Mouse (Mus musculus): ENCODE results near the gene Lrrc28. TPM values are rescaled to one million over a fixed set of nuclear protein-coding genes. Genes with fewer than 3 reads are reported as not detected.

Gene Lrrc28
- polyA plus RNA-seq, 1 experiment from 2014 or later = 13.4 TPM

DNA sequence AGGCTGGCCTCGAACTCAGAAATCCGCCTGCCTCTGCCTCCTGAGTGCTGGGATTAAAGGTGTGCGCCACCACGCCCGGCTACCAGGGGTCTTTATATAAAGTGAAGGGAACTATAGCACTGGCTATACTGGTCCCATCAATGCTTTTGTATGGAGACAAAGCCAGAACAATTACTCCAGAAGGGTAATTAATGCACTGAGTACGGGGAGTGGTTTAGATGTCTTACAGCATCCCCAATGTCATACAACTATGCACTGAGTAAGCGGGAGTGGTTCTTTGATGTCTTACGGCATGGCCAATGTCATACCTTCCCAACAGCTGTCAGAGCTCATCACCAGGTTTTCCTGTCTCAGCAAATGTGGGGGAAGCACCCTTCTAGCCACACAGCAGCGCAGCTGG is 2.1 kb downstream of the Lrrc28 start:
- Histone ChIP-seq H3K9ac (replicated peaks; ENCODE audit: low read depth) (no peak overlapping the region), H3K4me2 (replicated peaks; ENCODE audit: low read depth, low read length) (no peak overlapping the region), H3K4me1 (ENCODE audit: insufficient read depth, low read depth, low read length) (peaks cover 3% of the 10 kb centered on the region; the same call in 1 of the 2 replicates), H3K9me3 (ENCODE audit: low read length) (no peaks in the 10 kb centered on the region), H3K36me3 (ENCODE audit: insufficient read depth, low read length) (0 out of 2 replicates have a peak, but pooled peaks cover 6% of the 10 kb centered on the region), H3K4me3 (ENCODE audit: low read depth, low read length) (no peak overlapping the region), H3K27ac (ENCODE audit: low read length) (no peak overlapping the region), H3K27me3 (replicated peaks; ENCODE audit: insufficient read depth, low read length) (no peaks in the 10 kb centered on the region)
- DNase-seq (ENCODE audit: low spot score) = no peak
- no peak for TF ChIP-seq EP300 (IDR thresholded peaks at IDR 0.05)
- TF ChIP-seq CTCF (IDR thresholded peaks at IDR 0.05) = no peak
- no peak for ATAC-seq
- 92% methylated on average over 9 of the region's 9 CpGs for WGBS

DNA sequence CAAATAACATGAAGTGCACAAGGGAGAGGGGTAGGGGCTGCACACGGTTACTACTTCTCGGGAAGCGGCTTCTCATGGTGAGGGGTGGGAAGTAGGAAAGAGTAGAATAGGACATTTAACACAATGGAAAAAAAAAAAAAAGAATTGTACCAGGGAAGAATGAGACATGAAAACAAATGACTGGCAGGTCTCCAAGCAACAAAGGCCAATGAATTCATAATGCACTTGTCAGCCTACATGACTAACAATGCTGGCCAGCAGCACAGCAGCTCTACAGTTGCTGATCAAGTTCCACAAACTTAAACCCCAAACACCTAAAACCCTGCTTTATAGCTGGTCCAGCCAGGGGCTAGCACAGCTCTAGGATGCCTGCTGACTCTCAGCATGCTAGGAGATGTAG is 6.1 kb downstream of the Lrrc28 start:
- no peak overlapping the region for H3K9ac ChIP-seq (replicated peaks; ENCODE audit: low read depth)
- ATAC-seq (peak; percentile 12; the same call in 1 of the 2 replicates), DNase-seq (ENCODE audit: low spot score) (peak; percentile 42)
- no peaks in the 10 kb centered on the region for H3K27me3 ChIP-seq (replicated peaks; ENCODE audit: insufficient read depth, low read length)
- 0 out of 2 replicates have a peak, but pooled peaks cover 6% of the 10 kb centered on the region for H3K36me3 ChIP-seq (ENCODE audit: insufficient read depth, low read length)
- WGBS = 69% methylated on average over 3 of the region's 3 CpGs
- no peak overlapping the region for H3K4me2 ChIP-seq (replicated peaks; ENCODE audit: low read depth, low read length)
- H3K4me1 ChIP-seq (ENCODE audit: insufficient read depth, low read depth, low read length) = no peaks in the 10 kb centered on the region
- no peak for TF ChIP-seq CTCF (IDR thresholded peaks at IDR 0.05)
- TF ChIP-seq EP300 (IDR thresholded peaks at IDR 0.05) = no peak
- H3K4me3 ChIP-seq (ENCODE audit: low read depth, low read length) = no peak overlapping the region
- no peaks in the 10 kb centered on the region for H3K9me3 ChIP-seq (ENCODE audit: low read length)
- H3K27ac ChIP-seq (ENCODE audit: low read length) = no peak overlapping the region

DNA sequence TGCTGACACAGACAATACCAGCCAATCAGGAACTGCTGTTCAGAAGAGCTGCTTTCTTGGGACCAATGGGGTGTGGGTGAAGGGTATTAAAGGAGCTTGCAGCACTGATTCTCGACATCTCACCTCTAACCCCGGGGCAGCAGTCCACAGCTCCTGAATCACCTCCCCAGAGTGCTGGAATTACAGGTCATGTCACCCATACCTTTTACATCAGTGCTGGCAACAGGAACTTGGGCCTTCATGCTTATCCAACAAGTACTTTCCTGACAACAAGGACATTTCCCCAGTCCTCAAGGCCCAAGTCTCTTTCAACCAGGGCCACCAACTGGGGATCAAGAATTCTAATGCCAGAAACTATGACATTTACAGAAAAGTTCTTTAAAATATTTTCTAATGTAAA is 8.9 kb downstream of the Lrrc28 start:
- ATAC-seq (no peak), DNase-seq (ENCODE audit: low spot score) (no peak)
- TF ChIP-seq CTCF (IDR thresholded peaks at IDR 0.05) = no peak
- no peak for TF ChIP-seq EP300 (IDR thresholded peaks at IDR 0.05)
- H3K9ac ChIP-seq (replicated peaks; ENCODE audit: low read depth) = no peak overlapping the region
- WGBS = 70% methylated on average over 2 of the region's 2 CpGs
- no peak overlapping the region for H3K27ac ChIP-seq (ENCODE audit: low read length)
- 0 out of 2 replicates have a peak, but pooled peaks cover 6% of the 10 kb centered on the region for H3K36me3 ChIP-seq (ENCODE audit: insufficient read depth, low read length)
- no peak overlapping the region for H3K4me2 ChIP-seq (replicated peaks; ENCODE audit: low read depth, low read length)
- H3K4me3 ChIP-seq (ENCODE audit: low read depth, low read length) = no peak overlapping the region
- no peaks in the 10 kb centered on the region; the same call in 1 of the 2 replicates for H3K9me3 ChIP-seq (ENCODE audit: low read length)
- no peaks in the 10 kb centered on the region for H3K27me3 ChIP-seq (replicated peaks; ENCODE audit: insufficient read depth, low read length)
- H3K4me1 ChIP-seq (ENCODE audit: insufficient read depth, low read depth, low read length) = no peaks in the 10 kb centered on the region

DNA sequence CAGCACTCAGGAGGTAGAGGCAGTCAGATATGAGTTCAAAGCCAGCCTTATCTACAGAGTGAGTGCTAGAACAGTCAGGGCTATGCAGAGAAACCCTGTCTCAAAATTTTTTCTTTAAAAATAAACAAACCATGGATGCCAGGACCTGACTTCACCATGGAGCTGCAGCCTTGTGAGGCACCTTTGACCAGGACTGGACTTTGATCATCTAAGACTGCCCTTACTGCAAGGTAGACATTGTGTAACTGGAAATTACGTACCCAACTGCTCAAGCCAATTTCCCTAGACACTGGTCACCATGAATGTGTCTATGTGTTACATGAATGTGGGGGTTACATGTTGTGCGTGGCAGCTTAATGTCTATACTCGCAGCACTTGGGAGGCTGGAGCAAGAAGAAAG is 10.9 kb downstream of the Lrrc28 start:
- DNase-seq (ENCODE audit: low spot score) (no peak), ATAC-seq (no peak)
- H3K36me3 ChIP-seq (ENCODE audit: insufficient read depth, low read length) = no peaks in the 10 kb centered on the region
- H3K9ac ChIP-seq (replicated peaks; ENCODE audit: low read depth) = no peak overlapping the region
- no peaks in the 10 kb centered on the region for H3K4me1 ChIP-seq (ENCODE audit: insufficient read depth, low read depth, low read length)
- no peak overlapping the region for H3K27ac ChIP-seq (ENCODE audit: low read length)
- no peaks in the 10 kb centered on the region for H3K27me3 ChIP-seq (replicated peaks; ENCODE audit: insufficient read depth, low read length)
- TF ChIP-seq CTCF (IDR thresholded peaks at IDR 0.05) = no peak
- no peak for TF ChIP-seq EP300 (IDR thresholded peaks at IDR 0.05)
- no peak overlapping the region for H3K4me3 ChIP-seq (ENCODE audit: low read depth, low read length)
- WGBS = 87% methylated on average over 3 of the region's 3 CpGs
- no peak overlapping the region for H3K4me2 ChIP-seq (replicated peaks; ENCODE audit: low read depth, low read length)
- H3K9me3 ChIP-seq (ENCODE audit: low read length) = no peaks in the 10 kb centered on the region; the same call in 1 of the 2 replicates

DNA sequence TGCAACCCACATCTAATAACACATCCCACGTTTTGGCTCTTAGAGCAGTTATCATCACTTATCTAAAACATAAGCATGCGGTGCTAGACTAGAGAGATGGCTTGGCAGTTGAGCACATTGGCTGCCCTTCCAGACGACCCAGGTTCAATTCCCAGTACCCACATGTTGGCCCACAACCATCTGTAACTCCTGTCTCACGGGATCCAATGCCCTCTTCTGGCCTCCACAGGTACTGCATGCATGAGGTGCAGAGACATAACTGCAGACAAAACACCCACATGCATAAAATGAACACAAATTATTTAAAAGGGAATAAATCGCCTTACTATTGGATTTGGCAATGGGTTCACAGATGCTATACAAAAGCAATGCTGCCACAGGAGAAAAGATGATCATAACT is 12.7 kb downstream of the Lrrc28 start:
- Histone ChIP-seq H3K9me3 (ENCODE audit: low read length) (no peaks in the 10 kb centered on the region; the same call in 1 of the 2 replicates), H3K9ac (replicated peaks; ENCODE audit: low read depth) (no peak overlapping the region), H3K4me3 (ENCODE audit: low read depth, low read length) (no peak overlapping the region), H3K4me2 (replicated peaks; ENCODE audit: low read depth, low read length) (no peak overlapping the region), H3K36me3 (ENCODE audit: insufficient read depth, low read length) (no peaks in the 10 kb centered on the region), H3K27ac (ENCODE audit: low read length) (no peak overlapping the region), H3K27me3 (replicated peaks; ENCODE audit: insufficient read depth, low read length) (no peaks in the 10 kb centered on the region), H3K4me1 (ENCODE audit: insufficient read depth, low read depth, low read length) (no peaks in the 10 kb centered on the region)
- no peak for TF ChIP-seq EP300 (IDR thresholded peaks at IDR 0.05)
- TF ChIP-seq CTCF (IDR thresholded peaks at IDR 0.05) = peak; percentile 53
- DNase-seq (ENCODE audit: low spot score) (no peak), ATAC-seq (no peak)
- 84% methylated on average over 5 of the region's 5 CpGs for WGBS

DNA sequence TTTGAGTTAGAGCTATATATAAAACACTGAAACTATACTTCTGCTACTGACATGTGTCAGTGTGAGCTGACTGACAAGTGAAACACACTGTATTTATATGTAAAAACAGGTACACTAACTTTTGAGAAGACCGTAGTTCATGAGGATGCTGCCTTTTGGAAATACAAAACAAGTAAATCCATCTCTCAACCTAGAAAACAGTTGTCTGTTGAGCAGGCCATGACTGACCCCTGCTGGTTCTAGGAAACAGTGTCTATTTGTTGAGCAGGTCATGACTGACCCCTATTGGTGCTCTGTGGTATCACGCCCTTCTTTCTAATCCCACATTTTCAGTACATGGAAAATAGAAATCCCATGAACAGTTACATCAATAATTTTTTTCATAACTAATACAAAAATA is 14.3 kb downstream of the Lrrc28 start:
- 10% methylated on average over 2 of the region's 2 CpGs for WGBS
- Histone ChIP-seq H3K4me1 (ENCODE audit: insufficient read depth, low read depth, low read length) (no peaks in the 10 kb centered on the region), H3K9ac (replicated peaks; ENCODE audit: low read depth) (no peak overlapping the region), H3K4me3 (ENCODE audit: low read depth, low read length) (no peak overlapping the region), H3K27me3 (replicated peaks; ENCODE audit: insufficient read depth, low read length) (no peaks in the 10 kb centered on the region), H3K36me3 (ENCODE audit: insufficient read depth, low read length) (no peaks in the 10 kb centered on the region), H3K4me2 (replicated peaks; ENCODE audit: low read depth, low read length) (no peak overlapping the region), H3K9me3 (ENCODE audit: low read length) (no peaks in the 10 kb centered on the region; the same call in 1 of the 2 replicates), H3K27ac (ENCODE audit: low read length) (no peak overlapping the region)
- ATAC-seq (peak; percentile 82), DNase-seq (ENCODE audit: low spot score) (peak; percentile 91)
- TF ChIP-seq EP300 (IDR thresholded peaks at IDR 0.05) (no peak; the same call in 1 of the 2 replicates), CTCF (IDR thresholded peaks at IDR 0.05) (peak; percentile 100)

DNA sequence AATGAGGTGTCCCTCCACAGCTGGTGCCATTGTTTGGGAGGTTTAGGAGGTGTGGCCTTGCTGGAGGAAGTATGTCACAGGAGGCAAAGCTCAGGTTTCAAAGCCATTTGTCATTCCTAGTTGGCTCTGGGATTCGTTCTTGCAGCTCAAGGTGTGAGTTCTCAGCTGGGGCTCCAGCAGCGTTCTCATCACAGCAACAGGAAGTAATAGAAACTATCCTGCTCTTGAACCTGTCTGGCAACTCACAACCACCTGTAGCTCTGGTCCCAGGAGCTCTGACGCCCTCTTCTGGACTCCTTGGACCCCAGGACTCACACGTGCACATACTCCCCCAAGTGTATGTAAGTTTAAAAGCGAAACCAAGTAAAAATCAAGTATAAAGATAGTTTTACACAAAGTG is 15.4 kb downstream of the Lrrc28 start:
- no peak for ATAC-seq
- no peaks in the 10 kb centered on the region for H3K4me1 ChIP-seq (ENCODE audit: insufficient read depth, low read depth, low read length)
- 57% methylated on average over 5 of the region's 5 CpGs for WGBS
- no peak overlapping the region for H3K27ac ChIP-seq (ENCODE audit: low read length)
- no peak overlapping the region for H3K9ac ChIP-seq (replicated peaks; ENCODE audit: low read depth)
- H3K9me3 ChIP-seq (ENCODE audit: low read length) = no peaks in the 10 kb centered on the region; the same call in 1 of the 2 replicates
- DNase-seq (ENCODE audit: low spot score) = no peak
- H3K4me2 ChIP-seq (replicated peaks; ENCODE audit: low read depth, low read length) = no peak overlapping the region
- no peaks in the 10 kb centered on the region for H3K27me3 ChIP-seq (replicated peaks; ENCODE audit: insufficient read depth, low read length)
- H3K4me3 ChIP-seq (ENCODE audit: low read depth, low read length) = no peak overlapping the region
- TF ChIP-seq CTCF (IDR thresholded peaks at IDR 0.05) = peak; percentile 29
- no peak for TF ChIP-seq EP300 (IDR thresholded peaks at IDR 0.05)
- H3K36me3 ChIP-seq (ENCODE audit: insufficient read depth, low read length) = no peaks in the 10 kb centered on the region
